ENCODE assay signal across 8 mouse cellular contexts in the genomic region with DNA sequence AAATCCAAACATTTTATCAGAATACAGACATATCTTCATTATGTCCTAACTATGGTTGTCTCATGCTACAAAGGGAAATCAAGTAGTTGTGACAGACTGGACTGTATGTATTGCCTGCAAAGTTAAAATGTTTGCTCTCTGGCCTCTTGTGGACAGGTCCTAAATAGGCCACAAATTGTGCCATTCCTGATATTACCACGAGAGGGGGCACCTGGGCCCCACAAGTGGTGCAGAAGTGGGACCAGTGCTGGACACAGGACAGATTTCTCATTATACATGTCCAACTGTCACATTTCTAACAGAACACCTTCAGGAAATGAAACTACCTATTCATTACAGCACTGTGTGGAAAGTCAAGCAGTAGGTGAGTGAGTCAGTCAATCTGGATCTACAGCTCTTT. TPM values are rescaled to one million over a fixed set of nuclear protein-coding genes. Genes with fewer than 3 reads are reported as not detected.
DNase-seq lines count a peak whose midpoint lies in the region; ATAC-seq lines count a peak whose summit lies in the region.

No protein-coding gene starts in this region.

- peak; percentile 61 to 77 for DNase-seq in heart, adult 18-20 months
- no peak for DNase-seq in heart, embryonic 10.5 days (ENCODE audit: low spot score)
- DNase-seq in 416B (ENCODE audit: low read depth): peak; percentile 84
- DNase-seq in adrenal gland, adult 8-10 months: peak; percentile 40
- DNase-seq in embryo, embryonic 11.5 days (ENCODE audit: low read depth, low spot score): peak; percentile 20
- DNase-seq in kidney, adult 9 months: peak; percentile 73
- peak; percentile 52 for DNase-seq in urinary bladder, postnatal 25 days (ENCODE audit: low spot score)

- 33% methylated on average over 1 of the region's 1 CpGs for WGBS in heart, embryonic 10.5 days

- peak; percentile 66 for ATAC-seq in megakaryocyte-erythroid progenitor cell, adult 5-6 weeks (replicated peaks; ENCODE audit: low FRiP score, low TSS enrichment, poor library complexity, severe bottlenecking)

- no peak overlapping the region for H3K4me3 ChIP-seq in heart, embryonic 10.5 days

- H3K9me3 ChIP-seq in heart, embryonic 10.5 days: no peaks in the 10 kb centered on the region

- peaks cover 8% of the 10 kb centered on the region for H3K4me1 ChIP-seq in heart, embryonic 10.5 days

- H3K27me3 ChIP-seq in heart, embryonic 10.5 days (ENCODE audit: insufficient read depth, poor library complexity, severe bottlenecking): no peaks in the 10 kb centered on the region

- peaks cover 59% of the 10 kb centered on the region for H3K36me3 ChIP-seq in heart, embryonic 10.5 days

- no peak overlapping the region for H3K27ac ChIP-seq in heart, embryonic 10.5 days

RNA-seq across cellular contexts. Expression of a gene that starts 5.1 kb away (rescaled TPM):
- total RNA-seq in heart, adult 18-20 months (2021): 1 to 10 TPM; 5.0 to 5.5 TPM
- polyA plus RNA-seq in heart, embryonic 10.5 days (2016; fragmentation: Nextera tagmentation; extraction: Ambion mirVana): 12.7 and 18.9 TPM in 2 replicates
- 10 to 100 TPM; 10.6 to 13.3 (median 11.8) TPM for total RNA-seq in adrenal gland, adult 8-10 months (2022)
- 19.1 and 25.5 TPM in 2 replicates for total RNA-seq in megakaryocyte-erythroid progenitor cell, adult 5-6 weeks (2014; fragmentation: Nextera tagmentation)
- total RNA-seq in megakaryocyte-erythroid progenitor cell, adult 5-6 weeks (2017): 12.3 and 15.4 TPM in 2 replicates

RNA-seq across cellular contexts. Expression of a gene that starts 8.6 kb away (rescaled TPM):
- total RNA-seq in heart, adult 18-20 months (2021): 1 to 10 TPM; 1.4 to 1.8 TPM
- 0.30 and 0.82 TPM in 2 replicates for polyA plus RNA-seq in heart, embryonic 10.5 days (2016; fragmentation: Nextera tagmentation; extraction: Ambion mirVana)
- not detected for total RNA-seq in adrenal gland, adult 8-10 months (2022)
- not detected in 2 replicates for total RNA-seq in megakaryocyte-erythroid progenitor cell, adult 5-6 weeks (2014; fragmentation: Nextera tagmentation)
- not detected in 2 replicates for total RNA-seq in megakaryocyte-erythroid progenitor cell, adult 5-6 weeks (2017)

RNA-seq across cellular contexts. Expression of a gene that starts 43.3 kb away (rescaled TPM):
- total RNA-seq in heart, adult 18-20 months (2021): 1 to 10 TPM; 8.5 to 9.1 TPM
- polyA plus RNA-seq in heart, embryonic 10.5 days (2016; fragmentation: Nextera tagmentation; extraction: Ambion mirVana): 39.0 and 39.9 TPM in 2 replicates
- total RNA-seq in adrenal gland, adult 8-10 months (2022): 10 to 100 TPM; 45.2 to 72.2 (median 59.7) TPM
- 25.1 and 28.9 TPM in 2 replicates for total RNA-seq in megakaryocyte-erythroid progenitor cell, adult 5-6 weeks (2014; fragmentation: Nextera tagmentation)
- total RNA-seq in megakaryocyte-erythroid progenitor cell, adult 5-6 weeks (2017): 45.1 and 46.6 TPM in 2 replicates
